In the genomic region with DNA sequence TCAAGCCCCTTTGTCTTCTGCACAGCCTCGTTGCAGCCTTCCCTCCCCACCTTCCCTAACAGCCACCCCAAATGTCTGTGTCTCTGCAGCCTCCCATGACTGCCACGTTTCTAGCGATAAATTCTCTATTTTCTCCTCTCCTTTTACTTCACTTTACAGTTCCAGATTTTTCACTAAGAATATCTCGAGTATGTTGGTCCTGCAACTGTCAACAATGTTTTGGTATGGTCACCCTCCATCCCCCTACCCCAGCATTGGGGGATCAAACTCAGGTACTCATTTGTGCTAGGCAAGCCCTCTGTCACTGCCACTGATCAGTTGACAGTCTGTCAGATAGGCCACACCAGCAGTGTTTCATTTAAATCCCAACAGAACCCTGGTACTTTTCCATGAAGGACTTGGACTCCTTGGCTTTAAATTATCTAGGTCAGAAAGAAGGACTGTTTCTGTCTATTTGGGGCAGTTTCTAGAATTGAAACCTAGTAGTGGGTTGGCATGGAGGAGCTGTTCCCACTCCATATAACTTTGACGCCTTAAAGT, we compare ENCODE assay signal across 30 mouse cellular contexts. TPM values are rescaled to one million over a fixed set of nuclear protein-coding genes. Genes with fewer than 3 reads are reported as not detected.
DNase-seq lines count a peak whose midpoint lies in the region; ATAC-seq lines count a peak whose summit lies in the region.
"Had no signal": no experiment of that assay in that cellular context is flagged by ENCODE, and none has a peak within 500 bp of the region (broad histone marks: within the 10 kb centered on the region; RNA-seq: fewer than 3 reads in every experiment).

No protein-coding gene starts in this region.

- DNase-seq in cerebellum, adult 11-12 months: peak; percentile 45
- no peak for DNase-seq in cerebellum, adult 11 months
- DNase-seq in heart, embryonic 10.5 days (ENCODE audit: low spot score): peak; percentile 20
- no peak for DNase-seq in heart, adult 8-10 months (ENCODE audit: low spot score)
- no peak for DNase-seq in lung, adult 18-20 months
- no peak for DNase-seq in midbrain, embryonic 14.5 days
- DNase-seq in adrenal gland, postnatal 14 days: no peak
- DNase-seq: adrenal gland, adult 2 months; kidney, adult 11 months; kidney, postnatal 25 days; left cerebral cortex, postnatal 4 days; lung, postnatal 36 days; right cerebral cortex, postnatal 4 days; thymus, adult 18-20 months; thymus, postnatal 36 days had no signal

- H3K27ac ChIP-seq in heart, embryonic 10.5 days: no peak overlapping the region
- H3K27ac ChIP-seq in lung, embryonic 15.5 days: no peak overlapping the region
- H3K27ac ChIP-seq in midbrain, embryonic 14.5 days (replicated peaks; ENCODE audit: low read depth, low read length): no peak overlapping the region
- H3K27ac ChIP-seq: forebrain, embryonic 13.5 days; heart, embryonic 15.5 days; hindbrain, embryonic 12.5 days; hindbrain, postnatal 0 days; layer of hippocampus, adult 2 months; limb, embryonic 15.5 days; liver, embryonic 14.5 days; neural tube, embryonic 13.5 days; stomach, postnatal 0 days had no signal

- peak overlapping the region; percentile 88; the same call in 1 of the 2 replicates for H3K4me2 ChIP-seq in lung, embryonic 15.5 days
- H3K4me2 ChIP-seq in midbrain, embryonic 14.5 days (ENCODE audit: low read length): no peak overlapping the region
- H3K4me2 ChIP-seq: limb, embryonic 15.5 days had no signal

- H3K4me1 ChIP-seq in heart, embryonic 10.5 days: peaks cover 34% of the 10 kb centered on the region
- peaks cover 43% of the 10 kb centered on the region for H3K4me1 ChIP-seq in lung, embryonic 15.5 days
- H3K4me1 ChIP-seq in midbrain, embryonic 14.5 days (ENCODE audit: control insufficient read depth, insufficient read depth, low read length): peaks cover 12% of the 10 kb centered on the region

- ATAC-seq in lung, embryonic 15.5 days (ENCODE audit: borderline replicate concordance, extremely low read depth, low FRiP score, low TSS enrichment): no peak
- no peak for ATAC-seq in midbrain, embryonic 14.5 days (ENCODE audit: low FRiP score, low TSS enrichment)
- ATAC-seq: activated CD4-positive, CD25-positive, alpha-beta regulatory T cell, adult 4 months; forebrain, embryonic 13.5 days; hindbrain, postnatal 0 days had no signal

- no peaks in the 10 kb centered on the region for H3K9me3 ChIP-seq in heart, embryonic 10.5 days
- no peaks in the 10 kb centered on the region for H3K9me3 ChIP-seq in lung, embryonic 15.5 days
- H3K9me3 ChIP-seq in midbrain, embryonic 14.5 days (ENCODE audit: control insufficient read depth, low read length): no peaks in the 10 kb centered on the region
- H3K9me3 ChIP-seq: forebrain, embryonic 13.5 days; heart, embryonic 15.5 days; hindbrain, embryonic 12.5 days; limb, embryonic 15.5 days; neural tube, embryonic 13.5 days had no signal

- WGBS in heart, embryonic 10.5 days: 25% methylated on average over 5 of the region's 5 CpGs
- 35% methylated on average over 5 of the region's 5 CpGs for WGBS in lung, embryonic 15.5 days
- WGBS in midbrain, embryonic 14.5 days: 27% methylated on average over 5 of the region's 5 CpGs

- H3K27me3 ChIP-seq in heart, embryonic 10.5 days (ENCODE audit: insufficient read depth, poor library complexity, severe bottlenecking): peaks cover 88% of the 10 kb centered on the region
- peaks cover 75% of the 10 kb centered on the region for H3K27me3 ChIP-seq in lung, embryonic 15.5 days
- peaks cover 59% of the 10 kb centered on the region for H3K27me3 ChIP-seq in midbrain, embryonic 14.5 days (ENCODE audit: control insufficient read depth, insufficient read depth, low read length)

- H3K9ac ChIP-seq in lung, embryonic 15.5 days: no peak overlapping the region
- no peak overlapping the region for H3K9ac ChIP-seq in midbrain, embryonic 14.5 days (replicated peaks; ENCODE audit: low read length)
- H3K9ac ChIP-seq: forebrain, embryonic 13.5 days; heart, embryonic 15.5 days; hindbrain, embryonic 12.5 days; limb, embryonic 15.5 days; liver, embryonic 14.5 days; neural tube, embryonic 13.5 days had no signal

- no peak overlapping the region for H3K4me3 ChIP-seq in heart, embryonic 10.5 days
- no peak overlapping the region for H3K4me3 ChIP-seq in lung, embryonic 15.5 days
- no peak overlapping the region for H3K4me3 ChIP-seq in midbrain, embryonic 14.5 days (replicated peaks; ENCODE audit: low read depth, low read length)
- H3K4me3 ChIP-seq: forebrain, embryonic 13.5 days; layer of hippocampus, adult 2 months had no signal

- H3K36me3 ChIP-seq in heart, embryonic 10.5 days: no peaks in the 10 kb centered on the region
- no peaks in the 10 kb centered on the region for H3K36me3 ChIP-seq in lung, embryonic 15.5 days
- H3K36me3 ChIP-seq in midbrain, embryonic 14.5 days (ENCODE audit: control insufficient read depth, insufficient read depth, low read length): no peaks in the 10 kb centered on the region
- H3K36me3 ChIP-seq: heart, embryonic 15.5 days; hindbrain, embryonic 12.5 days; limb, embryonic 15.5 days; neural tube, embryonic 13.5 days had no signal

RNA-seq across cellular contexts. Expression of gene Sowahb, which starts 1.6 kb away (rescaled TPM):
- 0.73 and 1.2 TPM in 2 replicates for polyA plus RNA-seq in heart, embryonic 10.5 days (2016; fragmentation: Nextera tagmentation; extraction: Ambion mirVana)
- total RNA-seq in heart, adult 8-10 months (2022): under 1 TPM; 0.05 to 0.22 (median 0.12) TPM
- 1.5 and 1.7 TPM in 2 replicates for polyA plus RNA-seq in lung, embryonic 15.5 days (2015; fragmentation: Nextera tagmentation; extraction: Ambion mirVana)
- polyA plus RNA-seq in midbrain, embryonic 14.5 days (2014; fragmentation: Nextera tagmentation; extraction: Ambion mirVana): 0.09 TPM in 1 of 2 replicates, not detected in the other
- 0.78 TPM in 1 of 2 replicates, not detected in the other for total RNA-seq in adrenal gland, postnatal 14 days (2021)
- total RNA-seq: CH12.LX; heart, postnatal 25 days; megakaryocyte, adult 5-6 weeks had no signal
- polyA plus RNA-seq: activated CD4-positive, CD25-positive, alpha-beta regulatory T cell, adult 4 months; adrenal gland, adult 2 months; forebrain, embryonic 13.5 days; neural tube, embryonic 13.5 days; spleen, adult 2 months had no signal

RNA-seq across cellular contexts. Expression of gene Sept11, which starts 46.9 kb away (rescaled TPM):
- 129 and 153 TPM in 2 replicates for polyA plus RNA-seq in heart, embryonic 10.5 days (2016; fragmentation: Nextera tagmentation; extraction: Ambion mirVana)
- total RNA-seq in heart, adult 8-10 months (2022): 10 to 100 TPM; 23.6 to 29.9 (median 25.5) TPM
- 161 and 168 TPM in 2 replicates for polyA plus RNA-seq in lung, embryonic 15.5 days (2015; fragmentation: Nextera tagmentation; extraction: Ambion mirVana)
- 103 and 171 TPM in 2 replicates for polyA plus RNA-seq in midbrain, embryonic 14.5 days (2014; fragmentation: Nextera tagmentation; extraction: Ambion mirVana)
- 56.7 and 59.4 TPM in 2 replicates for total RNA-seq in adrenal gland, postnatal 14 days (2021)

Comparison
In these comparisons a context has a peak if more than half of its experiments do, and no peak if none do; other contexts are left out.
1. DNase-seq: peak in cerebellum, adult 11-12 months (single experiment) and heart, embryonic 10.5 days (single experiment); none in cerebellum, adult 11 months (single experiment), heart, adult 8-10 months (single experiment), lung, adult 18-20 months (0 of 2), midbrain, embryonic 14.5 days (single experiment) and adrenal gland, postnatal 14 days (single experiment).